Mouse (Mus musculus) myocyte (in vitro differentiated cells): Measurements from ENCODE around the gene En1. TPM values are rescaled to one million over a fixed set of nuclear protein-coding genes. Genes with fewer than 3 reads are reported as not detected.

Experiments
- H3K27me3 ChIP-seq: one replicate; pipeline ENCODE4 v1.6.1; 2011; ENCODE audit not compliant: control insufficient read depth, insufficient read depth, insufficient read length
- H3K36me3 ChIP-seq: one replicate; pipeline ENCODE4 v1.6.1; 2011; ENCODE audit not compliant: control insufficient read depth, insufficient read depth
- H3K4me2 ChIP-seq: one replicate; pipeline ENCODE4 v1.6.1; 2011; ENCODE audit warnings: low read depth, control low read depth
- H3K4me3 ChIP-seq: one replicate; pipeline ENCODE4 v1.5.1; 2011; ENCODE audit warnings: mild to moderate bottlenecking, control low read depth, moderate library complexity
- H3K79me2 ChIP-seq: one replicate; pipeline ENCODE4 v1.6.1; 2011; ENCODE audit not compliant: control insufficient read depth, insufficient read depth
- H3ac ChIP-seq: one replicate; pipeline ENCODE4 v1.6.1; 2011; ENCODE audit not compliant: control insufficient read depth, insufficient read length
- CEBPB ChIP-seq: IDR thresholded peaks from 2 replicates; pipeline ENCODE4 v1.6.1; 2011; ENCODE audit warnings: mild to moderate bottlenecking, moderate library complexity; ENCODE audit not compliant: poor library complexity, insufficient read depth, severe bottlenecking
- E2F4 ChIP-seq: IDR thresholded peaks from one replicate; pipeline ENCODE4 v1.6.1; 2011; ENCODE audit warnings: mild to moderate bottlenecking, control low read depth, moderate library complexity; ENCODE audit not compliant: insufficient read depth
- MAX ChIP-seq: IDR thresholded peaks from one replicate; pipeline ENCODE4 v1.6.1; 2011; ENCODE audit warnings: low read depth, mild to moderate bottlenecking, control low read depth
- MYOD1 ChIP-seq, 3 experiments: IDR thresholded peaks; one replicate each; pipeline ENCODE4 v1.6.1; 2011; ENCODE audit warnings: control low read depth in 2 of 3, low read depth in 2 of 3, mild to moderate bottlenecking in 2 of 3, moderate library complexity in 1 of 3; ENCODE audit not compliant: insufficient read length in 2 of 3, control insufficient read depth in 1 of 3
- MYOG ChIP-seq, 3 experiments: IDR thresholded peaks; one replicate each; pipeline ENCODE4 v1.6.1; 2011; ENCODE audit warnings: control low read depth in 2 of 3, low read depth in 2 of 3, mild to moderate bottlenecking in 2 of 3; ENCODE audit not compliant: insufficient read length in 2 of 3, control insufficient read depth in 1 of 3, insufficient read depth in 1 of 3
- POLR2A ChIP-seq: IDR thresholded peaks from one replicate; pipeline ENCODE4 v1.6.1; 2011; ENCODE audit warnings: low read depth, mild to moderate bottlenecking, control low read depth, moderate library complexity; ENCODE audit not compliant: insufficient read length
- POLR2AphosphoS2 ChIP-seq: IDR thresholded peaks from one replicate; pipeline ENCODE4 v1.6.1; 2011; ENCODE audit warnings: low read depth, control low read depth; ENCODE audit not compliant: insufficient read length
- REST ChIP-seq: IDR thresholded peaks from one replicate; pipeline ENCODE4 v1.6.1; 2011; ENCODE audit warnings: mild to moderate bottlenecking, control low read depth, moderate library complexity; ENCODE audit not compliant: insufficient read depth, insufficient read length
- SRF ChIP-seq: IDR thresholded peaks from one replicate; pipeline ENCODE4 v1.6.1; 2011; ENCODE audit warnings: low read depth; ENCODE audit not compliant: control insufficient read depth, insufficient read length
- TCF12 ChIP-seq: IDR thresholded peaks from one replicate; pipeline ENCODE4 v1.6.1; 2011; ENCODE audit warnings: mild to moderate bottlenecking, control low read depth; ENCODE audit not compliant: poor library complexity, insufficient read depth, severe bottlenecking
- TCF3 ChIP-seq: IDR thresholded peaks from one replicate; pipeline ENCODE4 v1.6.1; 2011; ENCODE audit warnings: low read depth, control low read depth; ENCODE audit not compliant: insufficient read length
- USF1 ChIP-seq: IDR thresholded peaks from one replicate; pipeline ENCODE4 v1.6.1; 2011; ENCODE audit warnings: low read depth, mild to moderate bottlenecking, control low read depth, moderate library complexity
- polyA plus RNA-seq: library from polyadenylated mRNA; unstranded; fragments of >200 nt; fragmentation: generic; extraction: Trizol; gene quantifications from one replicate; pipeline ENCODE4 v1.2.1, GENCODE M21; 2012; ENCODE audit warnings: missing spikeins

Gene En1
- polyA plus RNA-seq, 1 experiment: 6.9 TPM

DNA sequence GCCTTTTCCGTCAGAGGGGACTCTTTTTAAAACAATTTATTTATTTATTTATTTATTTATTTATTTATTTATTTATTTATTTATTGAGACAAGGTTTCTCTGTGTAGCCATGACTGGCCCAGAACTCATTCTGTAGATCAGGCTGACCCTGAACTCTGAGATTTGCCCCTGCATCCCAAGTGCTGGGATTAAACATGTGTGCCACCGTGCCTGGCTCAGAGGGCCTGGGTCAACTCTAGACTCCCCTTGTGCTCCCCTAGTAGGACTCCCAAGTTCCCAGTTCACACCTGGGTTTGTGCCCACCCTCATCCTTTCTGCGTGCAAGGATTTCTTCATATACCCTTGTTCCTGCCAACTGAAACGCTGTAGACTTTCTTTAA, 25.4 kb downstream of the En1 start:
- no peak overlapping the region for H3K4me2 ChIP-seq
- H3K4me3 ChIP-seq: no peak overlapping the region
- no peak overlapping the region for H3ac ChIP-seq
- no peaks in the 10 kb centered on the region for H3K36me3 ChIP-seq
- no peaks in the 10 kb centered on the region for H3K27me3 ChIP-seq
- TF ChIP-seq MYOG (IDR thresholded peaks at IDR 0.05; ENCODE audit: control insufficient read depth in 1 of 3, insufficient read depth in 1 of 3, insufficient read length in 2 of 3, low read depth in 2 of 3) (no peak), TCF3 (no peak), E2F4 (no peak), POLR2AphosphoS2 (no peak), USF1 (no peak), REST (no peak), MAX (no peak), TCF12 (no peak)
- H3K79me2 ChIP-seq: no peaks in the 10 kb centered on the region

DNA sequence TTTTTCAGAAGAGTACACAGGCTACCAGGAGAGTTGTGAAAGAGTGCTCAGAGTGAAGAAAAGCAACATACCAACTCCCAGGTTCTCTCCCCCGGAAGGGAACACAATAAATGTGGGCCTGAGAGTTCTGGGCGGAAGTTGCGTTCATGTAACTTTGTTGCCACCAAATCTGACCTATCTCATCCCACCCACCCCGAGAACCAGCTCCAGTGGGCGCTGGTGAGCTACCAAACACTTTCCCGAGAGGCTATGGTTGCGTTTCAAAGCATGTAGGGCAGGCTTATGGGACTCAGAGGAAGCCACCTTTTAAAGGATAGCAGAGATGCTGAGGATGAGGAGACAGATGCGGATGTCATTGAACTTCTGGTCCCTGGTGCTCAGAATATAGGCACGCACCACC, 26.6 kb downstream of the En1 start:
- Histone ChIP-seq H3K36me3 (no peaks in the 10 kb centered on the region), H3ac (no peak overlapping the region), H3K79me2 (no peaks in the 10 kb centered on the region), H3K4me3 (no peak overlapping the region), H3K4me2 (no peak overlapping the region), H3K27me3 (no peaks in the 10 kb centered on the region)
- TF ChIP-seq POLR2AphosphoS2 (no peak), CEBPB (no peak), E2F4 (no peak), REST (no peak), TCF12 (no peak), TCF3 (no peak), MAX (no peak), MYOD1 (IDR thresholded peaks at IDR 0.05; ENCODE audit: control insufficient read depth in 1 of 3, insufficient read length in 2 of 3, low read depth in 2 of 3) (no peak), SRF (no peak), POLR2A (no peak), USF1 (no peak), MYOG (IDR thresholded peaks at IDR 0.05; ENCODE audit: control insufficient read depth in 1 of 3, insufficient read depth in 1 of 3, insufficient read length in 2 of 3, low read depth in 2 of 3) (no peak)

DNA sequence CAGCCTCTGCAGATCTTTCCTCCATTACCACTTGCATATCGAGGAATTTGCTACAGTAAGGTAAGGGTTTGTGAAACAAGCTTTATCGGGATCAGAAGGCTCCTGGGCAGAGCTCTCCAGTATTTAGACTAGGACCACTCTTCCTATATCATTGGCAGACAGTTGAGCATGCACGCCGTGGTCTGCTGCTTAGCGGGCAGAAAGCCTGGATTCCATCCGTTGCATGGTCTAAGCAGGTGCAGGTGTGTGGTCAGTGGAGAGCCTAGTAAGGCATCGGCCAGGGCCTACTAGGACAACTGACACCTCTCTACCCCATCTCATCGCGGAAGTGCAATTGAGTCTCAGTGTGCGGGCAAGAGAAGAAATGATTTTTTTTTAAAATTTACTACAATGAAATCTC, 41.2 kb downstream of the En1 start:
- Histone ChIP-seq H3ac (no peak overlapping the region), H3K4me2 (no peak overlapping the region), H3K4me3 (no peak overlapping the region), H3K36me3 (no peaks in the 10 kb centered on the region), H3K27me3 (peaks cover 3% of the 10 kb centered on the region), H3K79me2 (no peaks in the 10 kb centered on the region)
- TF ChIP-seq USF1 (no peak), E2F4 (no peak)

DNA sequence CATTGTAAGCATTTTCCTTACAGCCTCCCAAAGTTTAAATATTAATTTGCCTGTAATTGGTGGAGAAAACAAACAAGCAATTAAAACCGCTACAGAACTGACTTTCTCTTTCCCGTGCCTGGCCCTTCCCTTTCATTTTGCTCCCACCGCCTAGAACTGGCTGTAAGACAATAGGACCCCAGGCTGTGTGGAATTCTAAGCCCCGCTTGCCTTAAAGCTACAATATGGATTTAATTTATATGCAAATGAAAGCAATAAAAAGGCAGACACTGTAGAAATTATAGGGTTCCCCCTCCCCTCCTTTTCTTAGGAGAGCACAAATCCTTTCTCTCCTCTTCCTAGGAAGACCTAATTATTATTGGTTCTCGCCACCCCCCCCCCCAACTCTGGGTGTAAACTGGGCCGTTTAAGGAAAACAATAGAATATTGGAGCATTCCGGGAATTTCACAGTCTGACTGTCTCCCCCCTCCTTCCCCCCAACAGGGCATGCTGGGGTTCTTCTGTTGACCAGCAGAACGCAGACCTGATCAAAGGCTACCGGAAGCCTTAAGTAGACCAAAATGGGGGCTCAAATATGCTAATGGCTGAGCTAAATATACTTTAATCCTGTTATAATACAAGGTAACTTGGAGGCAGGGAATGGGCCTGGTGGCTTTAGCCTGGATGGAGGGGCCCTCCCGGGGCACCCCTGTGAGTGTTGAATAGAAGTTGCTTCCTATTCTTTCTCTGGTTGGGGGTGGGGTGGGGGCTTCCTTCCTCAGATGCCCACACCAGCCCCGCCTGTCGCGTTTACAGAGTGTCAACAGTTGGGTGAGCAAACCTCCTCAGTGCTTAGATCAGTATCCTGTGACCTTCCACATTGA, 41.9 kb downstream of the En1 start:
- Histone ChIP-seq H3K4me3 (no peak overlapping the region), H3K27me3 (peaks cover 3% of the 10 kb centered on the region), H3ac (no peak overlapping the region), H3K4me2 (no peak overlapping the region), H3K79me2 (no peaks in the 10 kb centered on the region), H3K36me3 (no peaks in the 10 kb centered on the region)
- TF ChIP-seq POLR2A: no peak
- TF ChIP-seq REST: no peak
- TF ChIP-seq TCF12: no peak
- TF ChIP-seq MYOD1 (IDR thresholded peaks at IDR 0.05; ENCODE audit: control insufficient read depth in 1 of 3, insufficient read length in 2 of 3, low read depth in 2 of 3): no peak

DNA sequence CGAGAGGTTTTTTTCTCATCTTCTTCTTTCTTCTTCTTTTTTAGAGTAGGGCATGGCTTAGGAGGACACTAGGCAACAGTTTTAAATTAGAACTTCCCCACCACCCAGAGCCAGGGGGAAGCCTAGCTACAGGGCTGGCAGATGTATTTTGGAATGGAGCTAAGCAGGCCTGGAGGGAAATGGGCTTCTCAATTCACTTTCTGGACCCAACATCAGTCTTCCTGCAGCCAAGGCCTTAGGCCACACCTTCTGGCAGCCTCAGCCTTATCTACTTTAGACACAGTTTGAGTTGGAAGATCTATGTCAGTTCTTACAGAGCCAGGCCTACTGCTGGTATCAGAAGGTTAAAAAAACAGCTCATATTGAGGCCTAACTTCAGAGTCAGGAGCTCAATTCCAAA, 42.5 kb downstream of the En1 start:
- peaks cover 3% of the 10 kb centered on the region for H3K27me3 ChIP-seq
- TF ChIP-seq POLR2AphosphoS2: no peak
- TF ChIP-seq SRF: no peak
- no peak for TF ChIP-seq MAX
- no peak for TF ChIP-seq TCF12
- no peak for TF ChIP-seq MYOG (IDR thresholded peaks at IDR 0.05; ENCODE audit: control insufficient read depth in 1 of 3, insufficient read depth in 1 of 3, insufficient read length in 2 of 3, low read depth in 2 of 3)
- no peak for TF ChIP-seq REST
- TF ChIP-seq USF1: no peak
- no peak for TF ChIP-seq POLR2A
- no peak for TF ChIP-seq TCF3
- TF ChIP-seq MYOD1 (IDR thresholded peaks at IDR 0.05; ENCODE audit: control insufficient read depth in 1 of 3, insufficient read length in 2 of 3, low read depth in 2 of 3): no peak
- TF ChIP-seq E2F4: no peak
- no peak for TF ChIP-seq CEBPB
- H3K4me2 ChIP-seq: no peak overlapping the region
- H3K36me3 ChIP-seq: no peaks in the 10 kb centered on the region
- no peaks in the 10 kb centered on the region for H3K79me2 ChIP-seq
- H3K4me3 ChIP-seq: no peak overlapping the region
- H3ac ChIP-seq: no peak overlapping the region
